In genomic region chr11:117863174-117863856, GRCm38 (mm10) we compare ENCODE assay signal across 21 mouse cellular contexts. TPM values are rescaled to one million over a fixed set of nuclear protein-coding genes. Genes with fewer than 3 reads are reported as not detected.
DNase-seq lines count a peak whose midpoint lies in the region; ATAC-seq and TF ChIP-seq lines count a peak whose summit lies in the region.
"Had no signal": no experiment of that assay in that cellular context is flagged by ENCODE, and none has a peak within 500 bp of the region (broad histone marks: within the 10 kb centered on the region; RNA-seq: fewer than 3 reads in every experiment).

No protein-coding gene starts in this region.

- no peaks in the 10 kb centered on the region for H3K27me3 ChIP-seq in kidney, adult 2 months (replicated peaks; ENCODE audit: control insufficient read depth, insufficient read depth, low read length)
- peaks cover 53% of the 10 kb centered on the region for H3K27me3 ChIP-seq in kidney, embryonic 15.5 days
- peaks cover 17% of the 10 kb centered on the region for H3K27me3 ChIP-seq in intestine, embryonic 15.5 days (replicated peaks)

- peak; percentile 75 for DNase-seq in kidney, adult 2 months
- DNase-seq in ES-CJ7 (ENCODE audit: low read depth, low spot score) = peak; percentile 78
- peak; percentile 64 to 84 for DNase-seq in kidney, postnatal 25 days
- DNase-seq in urinary bladder, postnatal 36 days (ENCODE audit: low spot score in 2 of 2) = no peak
- DNase-seq in right cerebral cortex, postnatal 36 days (ENCODE audit: low spot score in 2 of 2) = no peak
- DNase-seq: adrenal gland, postnatal 36 days; cerebellum, adult 9-10 months; gastrocnemius, postnatal 25 days; heart, postnatal 14 days; left cerebral cortex, postnatal 4 days; liver, embryonic 13.5 days; right cerebral cortex, adult 18-20 months; thymus, postnatal 14 days had no signal

- no peaks in the 10 kb centered on the region for H3K4me1 ChIP-seq in kidney, adult 2 months (ENCODE audit: control insufficient read depth, insufficient read depth, low read length)
- peaks cover 41% of the 10 kb centered on the region for H3K4me1 ChIP-seq in kidney, embryonic 15.5 days
- peaks cover 28% of the 10 kb centered on the region for H3K4me1 ChIP-seq in intestine, embryonic 15.5 days (replicated peaks)

- no peak for ATAC-seq in kidney, embryonic 15.5 days (replicated peaks; ENCODE audit: low FRiP score)
- ATAC-seq in intestine, embryonic 15.5 days = peak; percentile 77
- ATAC-seq: forebrain, embryonic 13.5 days; midbrain, embryonic 15.5 days had no signal

- H3K4me3 ChIP-seq in kidney, adult 2 months (ENCODE audit: insufficient read depth, low read depth, low read length) = no peak overlapping the region
- H3K4me3 ChIP-seq in kidney, embryonic 15.5 days (replicated peaks) = no peak overlapping the region
- no peak overlapping the region for H3K4me3 ChIP-seq in intestine, embryonic 15.5 days (replicated peaks)
- H3K4me3 ChIP-seq: forebrain, embryonic 13.5 days; hindbrain, embryonic 15.5 days; liver, embryonic 13.5 days; midbrain, embryonic 15.5 days had no signal

- no peaks in the 10 kb centered on the region for H3K36me3 ChIP-seq in kidney, adult 2 months (ENCODE audit: control insufficient read depth, insufficient read depth, low read length)
- H3K36me3 ChIP-seq in kidney, embryonic 15.5 days = no peaks in the 10 kb centered on the region
- no peaks in the 10 kb centered on the region for H3K36me3 ChIP-seq in intestine, embryonic 15.5 days
- H3K36me3 ChIP-seq: hindbrain, embryonic 15.5 days; liver, embryonic 13.5 days; midbrain, embryonic 15.5 days had no signal

- no peaks in the 10 kb centered on the region for H3K9me3 ChIP-seq in kidney, embryonic 15.5 days (replicated peaks)
- no peaks in the 10 kb centered on the region for H3K9me3 ChIP-seq in intestine, embryonic 15.5 days
- H3K9me3 ChIP-seq: forebrain, embryonic 13.5 days; hindbrain, embryonic 15.5 days; liver, embryonic 13.5 days; midbrain, embryonic 15.5 days had no signal

- no peak for TF ChIP-seq CTCF in kidney, adult 2 months (conservative IDR thresholded peaks at IDR 0.05; ENCODE audit: insufficient read depth, insufficient read length, low read depth, low read length)

- WGBS in kidney, adult 2 months = 41% methylated on average over 11 of the region's 11 CpGs
- WGBS in kidney, embryonic 15.5 days = 48% methylated on average over 11 of the region's 11 CpGs
- 31% methylated on average over 11 of the region's 11 CpGs for WGBS in intestine, embryonic 15.5 days

- H3K9ac ChIP-seq in kidney, embryonic 15.5 days = no peak overlapping the region
- H3K9ac ChIP-seq in intestine, embryonic 15.5 days = no peak overlapping the region
- H3K9ac ChIP-seq: forebrain, embryonic 13.5 days; hindbrain, embryonic 15.5 days; liver, embryonic 13.5 days; midbrain, embryonic 15.5 days had no signal

- no peak overlapping the region for H3K4me2 ChIP-seq in kidney, embryonic 15.5 days
- peak overlapping the region; percentile 39 for H3K4me2 ChIP-seq in intestine, embryonic 15.5 days (replicated peaks)
- H3K4me2 ChIP-seq: forebrain, embryonic 13.5 days; heart, embryonic 11.5 days; hindbrain, embryonic 15.5 days; liver, embryonic 13.5 days; midbrain, embryonic 15.5 days had no signal

- no peak overlapping the region for H3K27ac ChIP-seq in kidney, adult 2 months (ENCODE audit: insufficient read depth, low read depth, low read length)
- H3K27ac ChIP-seq in kidney, embryonic 15.5 days = no peak overlapping the region
- peak overlapping the region; percentile 56 for H3K27ac ChIP-seq in intestine, embryonic 15.5 days
- H3K27ac ChIP-seq: forebrain, embryonic 13.5 days; hindbrain, embryonic 15.5 days; liver, embryonic 13.5 days; midbrain, embryonic 15.5 days had no signal

- no peak for TF ChIP-seq POLR2A in kidney, adult 2 months (IDR thresholded peaks at IDR 0.05; ENCODE audit: low read depth, low read length)

RNA-seq across cellular contexts. Expression of gene Tmem235, which starts 2.8 kb away (rescaled TPM):
- polyA plus RNA-seq in kidney, adult 2 months (2012; rRNA removed) = 0.08 and 0.10 TPM in 2 replicates
- not detected in 2 replicates for polyA plus RNA-seq in kidney, embryonic 15.5 days (2015; fragmentation: Nextera tagmentation; extraction: Ambion mirVana)
- not detected in 2 replicates for polyA plus RNA-seq in intestine, embryonic 15.5 days (2015; fragmentation: Nextera tagmentation; extraction: Ambion mirVana)
- polyA plus RNA-seq: embryonic facial prominence, embryonic 14.5 days; forebrain, embryonic 13.5 days; heart, embryonic 11.5 days; hindbrain, embryonic 15.5 days; liver, embryonic 13.5 days; lung, embryonic 16.5 days; midbrain, embryonic 15.5 days had no signal

RNA-seq across cellular contexts. Expression of gene Tha1, which starts 10.0 kb away (rescaled TPM):
- polyA plus RNA-seq in kidney, adult 2 months (2012; rRNA removed) = 14.9 and 20.1 TPM in 2 replicates
- 5.3 TPM in 2 replicates for polyA plus RNA-seq in kidney, embryonic 15.5 days (2015; fragmentation: Nextera tagmentation; extraction: Ambion mirVana)
- polyA plus RNA-seq in intestine, embryonic 15.5 days (2015; fragmentation: Nextera tagmentation; extraction: Ambion mirVana) = 7.1 and 9.7 TPM in 2 replicates

RNA-seq across cellular contexts. Expression of gene Birc5, which starts 14.3 kb away (rescaled TPM):
- 0.75 and 1.3 TPM in 2 replicates for polyA plus RNA-seq in kidney, adult 2 months (2012; rRNA removed)
- polyA plus RNA-seq in kidney, embryonic 15.5 days (2015; fragmentation: Nextera tagmentation; extraction: Ambion mirVana) = 310 and 329 TPM in 2 replicates
- polyA plus RNA-seq in intestine, embryonic 15.5 days (2015; fragmentation: Nextera tagmentation; extraction: Ambion mirVana) = 307 and 336 TPM in 2 replicates

RNA-seq across cellular contexts. Expression of gene Tk1, which starts 37.4 kb away (rescaled TPM):
- polyA plus RNA-seq in kidney, adult 2 months (2012; rRNA removed) = 15.5 and 15.8 TPM in 2 replicates
- polyA plus RNA-seq in kidney, embryonic 15.5 days (2015; fragmentation: Nextera tagmentation; extraction: Ambion mirVana) = 127 and 128 TPM in 2 replicates
- 144 and 146 TPM in 2 replicates for polyA plus RNA-seq in intestine, embryonic 15.5 days (2015; fragmentation: Nextera tagmentation; extraction: Ambion mirVana)

RNA-seq across cellular contexts. Expression of gene Afmid, which starts 37.6 kb away (rescaled TPM):
- 85.6 and 89.7 TPM in 2 replicates for polyA plus RNA-seq in kidney, adult 2 months (2012; rRNA removed)
- polyA plus RNA-seq in kidney, embryonic 15.5 days (2015; fragmentation: Nextera tagmentation; extraction: Ambion mirVana) = 3.9 and 6.7 TPM in 2 replicates
- polyA plus RNA-seq in intestine, embryonic 15.5 days (2015; fragmentation: Nextera tagmentation; extraction: Ambion mirVana) = 8.3 and 8.9 TPM in 2 replicates

Comparison
In these comparisons a context has a peak if more than half of its experiments do, and no peak if none do; other contexts are left out.
1. RNA of gene Birc5, which starts 14.3 kb away (polyA plus RNA-seq): 307 to 336 TPM in intestine, embryonic 15.5 days and 310 to 329 TPM in kidney, embryonic 15.5 days; 0.75 to 1.3 TPM in kidney, adult 2 months; every median in the first group is over 100 times any median in the second.
2. DNase-seq: peak in kidney, adult 2 months (single experiment), ES-CJ7 (single experiment) and kidney, postnatal 25 days (2 of 2); none in urinary bladder, postnatal 36 days (0 of 2) and right cerebral cortex, postnatal 36 days (0 of 2).